Mouse (Mus musculus) cortical plate, adult 2 months (tissue): ENCODE measurements around the gene Gpr155. TPM values are rescaled to one million over a fixed set of nuclear protein-coding genes. Genes with fewer than 3 reads are reported as not detected.

Experiments
- H3K27ac ChIP-seq: fragments of 200-500 bp; 2 replicates; pipeline ENCODE4 v1.5.1; 2012; ENCODE audit warnings: low read length, control low read depth, inconsistent platforms; ENCODE audit not compliant: insufficient read depth
- H3K4me1 ChIP-seq: fragments of 200-500 bp; 2 replicates; pipeline ENCODE4 v1.6.1; 2011; ENCODE audit warnings: low read length; ENCODE audit not compliant: control insufficient read depth, insufficient read depth
- H3K4me3 ChIP-seq: fragments of 200-500 bp; 2 replicates; pipeline ENCODE4 v1.5.1; 2011; ENCODE audit warnings: mild to moderate bottlenecking, low read length, control low read depth; ENCODE audit not compliant: insufficient read depth
- CTCF ChIP-seq: fragments of 200-500 bp; IDR thresholded peaks from 2 replicates; pipeline ENCODE4 v1.5.1; 2011; ENCODE audit warnings: mild to moderate bottlenecking, control low read depth, low read length; ENCODE audit not compliant: insufficient read depth; ENCODE audit errors: extremely low read depth
- POLR2A ChIP-seq: fragments of 200-500 bp; IDR thresholded peaks from 2 replicates; pipeline ENCODE4 v1.6.1; 2011; ENCODE audit warnings: mild to moderate bottlenecking, low read length, control low read depth; ENCODE audit not compliant: insufficient read depth; ENCODE audit errors: extremely low read depth
- polyA plus RNA-seq: library from polyadenylated mRNA; depleted of rRNA; stranded (reverse); fragments of >200 nt; gene quantifications from 2 replicates; pipeline ENCODE4 v1.2.3, GENCODE M21; 2012; rRNA removed

Gene Gpr155
- polyA plus RNA-seq, 1 experiment = 26.6 TPM

- no peak for TF ChIP-seq CTCF
- no peak for TF ChIP-seq POLR2A
- no peaks in the 10 kb centered on the region for H3K4me1 ChIP-seq
- H3K4me3 ChIP-seq = no peak overlapping the region
- H3K27ac ChIP-seq = no peak overlapping the region
Observed at GRCm38 (mm10) chr2:73306006-73306405, 80.4 kb downstream of the Gpr155 start.

- Histone ChIP-seq H3K4me3 (no peak overlapping the region), H3K27ac (no peak overlapping the region), H3K4me1 (no peaks in the 10 kb centered on the region)
- no peak for TF ChIP-seq POLR2A
- no peak for TF ChIP-seq CTCF
Observed at GRCm38 (mm10) chr2:73304506-73304905, 81.9 kb downstream of the Gpr155 start.

GRCm38 (mm10) chr2:73302722-73303121, 83.7 kb downstream of the Gpr155 start:
- no peak overlapping the region for H3K27ac ChIP-seq
- no peak overlapping the region for H3K4me3 ChIP-seq
- no peaks in the 10 kb centered on the region for H3K4me1 ChIP-seq
- no peak for TF ChIP-seq POLR2A
- TF ChIP-seq CTCF = no peak

- Histone ChIP-seq H3K27ac (no peak overlapping the region), H3K4me1 (no peaks in the 10 kb centered on the region), H3K4me3 (no peak overlapping the region)
- TF ChIP-seq POLR2A (no peak), CTCF (no peak)
Observed at GRCm38 (mm10) chr2:73301979-73302378, 84.4 kb downstream of the Gpr155 start.

GRCm38 (mm10) chr2:73298841-73299240, 87.5 kb downstream of the Gpr155 start:
- TF ChIP-seq CTCF = no peak
- TF ChIP-seq POLR2A = no peak
- Histone ChIP-seq H3K4me1 (no peaks in the 10 kb centered on the region), H3K4me3 (no peak overlapping the region), H3K27ac (no peak overlapping the region)

- Histone ChIP-seq H3K4me1 (no peaks in the 10 kb centered on the region), H3K4me3 (no peak overlapping the region), H3K27ac (no peak overlapping the region)
- no peak for TF ChIP-seq CTCF
- no peak for TF ChIP-seq POLR2A
Observed at GRCm38 (mm10) chr2:73298154-73298553, 88.2 kb downstream of the Gpr155 start.

GRCm38 (mm10) chr2:73295023-73295422, 91.3 kb downstream of the Gpr155 start:
- Histone ChIP-seq H3K4me1 (0 out of 2 replicates have a peak, but pooled peaks cover 1% of the 10 kb centered on the region), H3K4me3 (no peak overlapping the region), H3K27ac (no peak overlapping the region)
- TF ChIP-seq POLR2A (no peak), CTCF (no peak)

Other genes starting within 250 kb of the Gpr155 start
- gene Ola1, start 167.6 kb downstream of the Gpr155 start, polyA plus RNA-seq = 69.6 and 70.5 TPM in 2 replicates
- gene Sp9, start 114.6 kb downstream of the Gpr155 start, polyA plus RNA-seq = 1.3 and 2.3 TPM in 2 replicates
- gene Scrn3, start 74.0 kb downstream of the Gpr155 start, polyA plus RNA-seq = 22.8 and 24.8 TPM in 2 replicates
- 26.7 and 29.2 TPM in 2 replicates for gene Cir1, start 73.9 kb downstream of the Gpr155 start, polyA plus RNA-seq
- 5.4 and 7.4 TPM in 2 replicates for gene Wipf1, start 143.2 kb upstream of the Gpr155 start, polyA plus RNA-seq
- 0.13 and 0.23 TPM in 2 replicates for gene Chrna1, start 193.8 kb upstream of the Gpr155 start, polyA plus RNA-seq